Mouse (Mus musculus): ENCODE measurements around the gene Serpinb9c. TPM values are rescaled to one million over a fixed set of nuclear protein-coding genes. Genes with fewer than 3 reads are reported as not detected.

Gene Serpinb9c
- polyA plus RNA-seq (2012; rRNA removed), result not detected in 2 replicates

GRCm38 (mm10) chr13:33159642-33160041, at the start of gene Serpinb9c:
Serpinb9c (minus strand) TSS chr13:33159742.

GRCm38 (mm10) chr13:33192659-33193058, 33.1 kb upstream of the Serpinb9c start, which contains the start of gene Serpinb9d:
Serpinb9d (plus strand) TSS chr13:33192959.

Other genes starting within 250 kb of the Serpinb9c start
- gene Serpinb6b, start 194.5 kb downstream of the Serpinb9c start, polyA plus RNA-seq (2012; rRNA removed), result 1.4 TPM in 2 replicates
- 1.2 and 1.9 TPM in 2 replicates for gene Serpinb9, start 156.5 kb downstream of the Serpinb9c start, polyA plus RNA-seq (2012; rRNA removed)
- 0.21 and 0.22 TPM in 2 replicates for gene Serpinb9b, start 132.3 kb downstream of the Serpinb9c start, polyA plus RNA-seq (2012; rRNA removed)
- gene Serpinb1b, start 81.2 kb downstream of the Serpinb9c start, polyA plus RNA-seq (2012; rRNA removed), result 2.6 and 3.7 TPM in 2 replicates
- gene Serpinb9d, start 33.2 kb upstream of the Serpinb9c start, polyA plus RNA-seq (2012; rRNA removed), result not detected in 2 replicates
- gene Serpinb9e, start 89.9 kb upstream of the Serpinb9c start, polyA plus RNA-seq (2012; rRNA removed), result not detected in 2 replicates
- not detected in 2 replicates for gene Serpinb9f, start 164.3 kb upstream of the Serpinb9c start, polyA plus RNA-seq (2012; rRNA removed)
- not detected in 2 replicates for gene Gm11397, start 236.0 kb upstream of the Serpinb9c start, polyA plus RNA-seq (2012; rRNA removed)